Mouse (Mus musculus) MEL (cell line): ENCODE results near the gene Adgrv1.

Experiments used
- E2F4 ChIP-seq: IDR thresholded peaks from 2 replicates; pipeline ENCODE4 v1.6.1; 2011; ENCODE audit warnings: low read depth, low read length, improper control_type of control experiment, borderline replicate concordance
- EP300 ChIP-seq, 2 experiments: IDR thresholded peaks; 2 replicates each; pipeline ENCODE4 v1.6.1; 2011; ENCODE audit warnings: improper control_type of control experiment in 2 of 2, low read length in 2 of 2, low read depth in 1 of 2, mild to moderate bottlenecking in 1 of 2
- GABPA ChIP-seq: IDR thresholded peaks from 2 replicates; pipeline ENCODE4 v1.6.1; 2012; ENCODE audit warnings: low read depth, mild to moderate bottlenecking, inconsistent platforms, low read length, improper control_type of control experiment, moderate library complexity
- TBP ChIP-seq: IDR thresholded peaks from 2 replicates; pipeline ENCODE4 v1.8.0; 2011; ENCODE audit warnings: low read depth, low read length, improper control_type of control experiment
- UBTF ChIP-seq: IDR thresholded peaks from 2 replicates; pipeline ENCODE4 v1.6.1; 2012; ENCODE audit warnings: low read depth, mild to moderate bottlenecking, inconsistent platforms, low read length, improper control_type of control experiment, moderate library complexity, borderline replicate concordance; ENCODE audit not compliant: insufficient read depth

DNA sequence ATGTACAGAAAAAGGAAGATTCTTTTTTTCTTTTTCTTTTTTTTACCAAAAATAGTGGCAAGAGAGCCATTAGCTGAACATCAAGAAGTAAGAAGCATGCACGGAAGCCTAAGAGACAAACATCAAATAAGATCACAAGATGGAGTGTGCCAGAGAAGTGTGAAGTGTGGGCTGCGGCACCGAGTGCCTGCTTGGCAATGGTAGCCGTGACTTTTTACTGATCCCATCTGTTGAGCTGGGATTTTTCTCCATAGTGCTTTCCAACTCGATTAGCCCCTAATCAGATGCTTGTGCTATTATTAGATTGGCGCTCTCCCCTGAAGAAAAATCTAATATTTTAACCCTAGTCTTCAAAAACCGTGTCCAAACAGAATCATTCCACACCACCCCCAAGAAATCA is 141.0 kb downstream of the Adgrv1 start:
- TF ChIP-seq E2F4 (no peak), GABPA (no peak), EP300 (IDR thresholded peaks at IDR 0.05; ENCODE audit: low read depth in 1 of 2, low read length in 2 of 2) (no peak), TBP (no peak), UBTF (no peak)
